Mouse (Mus musculus): ENCODE measurements at regions not wholly inside any gene's neighbourhood (a gene's known extent, or its start where the extent isn't known, plus 50 kb on each side); places are given as distances from the start of the nearest gene placed in this dataset.

DNA sequence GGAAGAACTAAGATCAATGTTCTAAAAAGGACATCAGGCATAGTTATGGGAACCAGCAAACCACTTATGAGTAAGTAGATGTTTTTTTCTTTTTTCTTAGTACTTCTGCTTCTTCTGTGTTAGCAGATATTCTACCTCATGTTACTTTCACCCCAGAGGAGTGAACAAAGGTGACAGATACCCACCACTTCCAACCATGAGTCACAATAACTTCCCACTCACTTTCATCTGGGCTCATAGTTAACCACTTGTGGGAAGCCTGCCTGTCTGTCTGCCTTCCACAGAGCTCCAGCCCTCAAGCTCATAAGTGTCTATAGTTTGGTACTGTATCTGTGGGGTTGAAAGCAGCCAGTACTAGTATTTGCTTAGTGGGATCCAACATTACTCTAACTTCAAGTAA, 485.7 kb upstream of the Acvr2a start:
- TF ChIP-seq CTCF (conservative IDR thresholded peaks at IDR 0.05; ENCODE audit: insufficient read depth, insufficient read length, low read depth, low read length) (no peak), POLR2A (IDR thresholded peaks at IDR 0.05; ENCODE audit: low read depth, low read length) (no peak)
